Mouse (Mus musculus): ENCODE measurements around the gene Galr2. TPM values are rescaled to one million over a fixed set of nuclear protein-coding genes. Genes with fewer than 3 reads are reported as not detected.
A peak's percentile ranks its signal among the peaks of the same experiment; 100 is the strongest.

The Galr2 gene
- total and polyA plus RNA-seq, 2 experiments from 2014 or later, result 0.54 TPM; not detected in 1

- Histone ChIP-seq H3K4me2 (ENCODE audit: low read depth, low read length, poor library complexity, severe bottlenecking) (no peak overlapping the region; the same call in 1 of the 2 replicates), H3K9ac (replicated peaks; ENCODE audit: low read length, poor library complexity, severe bottlenecking) (no peak overlapping the region), H3K4me1 (ENCODE audit: insufficient read depth, low read length) (peaks cover 6% of the 10 kb centered on the region; the same call in 1 of the 2 replicates), H3K4me3 (ENCODE audit: low read depth, low read length) (no peak overlapping the region), H3K9me3 (ENCODE audit: low read length) (no peaks in the 10 kb centered on the region), H3K27me3 (ENCODE audit: insufficient read depth, low read length) (peaks cover 14% of the 10 kb centered on the region), H3K36me3 (ENCODE audit: insufficient read depth, low read length) (peaks cover under 1% of the 10 kb centered on the region; the same call in 1 of the 2 replicates), H3K27ac (ENCODE audit: low read depth, low read length) (0 out of 2 replicates have a peak overlapping the region, but pooled peaks have one; percentile 6)
- no peak for ATAC-seq (ENCODE audit: low FRiP score)
- DNase-seq (ENCODE audit: low spot score), result no peak
- TF ChIP-seq CTCF (IDR thresholded peaks at IDR 0.05), result no peak
- WGBS, result 57% methylated on average over 3 of the region's 3 CpGs
Observed at GRCm38 (mm10) chr11:116332983-116333270, 52.2 kb downstream of the Galr2 start.

Other genes with a start within 250 kb of the Galr2 start
- 0.22 and 0.71 TPM in 2 replicates for gene Unc13d, start 203.0 kb upstream of the Galr2 start, total RNA-seq (2014; rRNA removed)
- 0.67 and 0.77 TPM in 2 replicates for gene Unc13d, start 203.0 kb upstream of the Galr2 start, polyA plus RNA-seq (2015; fragmentation: Nextera tagmentation; extraction: Ambion mirVana)
- 119 and 150 TPM in 2 replicates for gene Wbp2, start 193.9 kb upstream of the Galr2 start, total RNA-seq (2014; rRNA removed)
- 254 and 267 TPM in 2 replicates for gene Wbp2, start 193.9 kb upstream of the Galr2 start, polyA plus RNA-seq (2015; fragmentation: Nextera tagmentation; extraction: Ambion mirVana)
- 12.6 and 16.8 TPM in 2 replicates for gene Trim47, start 153.7 kb upstream of the Galr2 start, total RNA-seq (2014; rRNA removed)
- 9.0 and 11.7 TPM in 2 replicates for gene Trim47, start 153.7 kb upstream of the Galr2 start, polyA plus RNA-seq (2015; fragmentation: Nextera tagmentation; extraction: Ambion mirVana)
- 5.7 and 7.6 TPM in 2 replicates for gene Trim65, start 149.8 kb upstream of the Galr2 start, total RNA-seq (2014; rRNA removed)
- gene Trim65, start 149.8 kb upstream of the Galr2 start, polyA plus RNA-seq (2015; fragmentation: Nextera tagmentation; extraction: Ambion mirVana), result 2.3 TPM in 2 replicates
- 74.3 and 100 TPM in 2 replicates for gene Mrpl38, start 142.1 kb upstream of the Galr2 start, total RNA-seq (2014; rRNA removed)
- gene Mrpl38, start 142.1 kb upstream of the Galr2 start, polyA plus RNA-seq (2015; fragmentation: Nextera tagmentation; extraction: Ambion mirVana), result 77.0 and 78.7 TPM in 2 replicates
- 82.2 and 83.0 TPM in 2 replicates for gene Fbf1, start 112.8 kb upstream of the Galr2 start, total RNA-seq (2014; rRNA removed)
- 38.6 and 43.7 TPM in 2 replicates for gene Fbf1, start 112.8 kb upstream of the Galr2 start, polyA plus RNA-seq (2015; fragmentation: Nextera tagmentation; extraction: Ambion mirVana)
- gene Ten1, start 82.1 kb upstream of the Galr2 start, total RNA-seq (2014; rRNA removed), result 54.2 and 60.5 TPM in 2 replicates
- gene Ten1, start 82.1 kb upstream of the Galr2 start, polyA plus RNA-seq (2015; fragmentation: Nextera tagmentation; extraction: Ambion mirVana), result 91.2 and 101 TPM in 2 replicates
- gene Acox1, start 81.9 kb upstream of the Galr2 start, total RNA-seq (2014; rRNA removed), result 110 and 116 TPM in 2 replicates
- gene Acox1, start 81.9 kb upstream of the Galr2 start, polyA plus RNA-seq (2015; fragmentation: Nextera tagmentation; extraction: Ambion mirVana), result 66.1 and 69.2 TPM in 2 replicates
- gene Evpl, start 42.9 kb upstream of the Galr2 start, total RNA-seq (2014; rRNA removed), result 3.3 and 4.9 TPM in 2 replicates
- gene Evpl, start 42.9 kb upstream of the Galr2 start, polyA plus RNA-seq (2015; fragmentation: Nextera tagmentation; extraction: Ambion mirVana), result 1.9 and 2.3 TPM in 2 replicates
- gene Srp68, start 6.7 kb upstream of the Galr2 start, total RNA-seq (2014; rRNA removed), result 17.7 and 27.3 TPM in 2 replicates
- gene Srp68, start 6.7 kb upstream of the Galr2 start, polyA plus RNA-seq (2015; fragmentation: Nextera tagmentation; extraction: Ambion mirVana), result 47.9 and 50.9 TPM in 2 replicates
- 81.0 and 101 TPM in 2 replicates for gene Exoc7, start 26.3 kb downstream of the Galr2 start, total RNA-seq (2014; rRNA removed)
- gene Exoc7, start 26.3 kb downstream of the Galr2 start, polyA plus RNA-seq (2015; fragmentation: Nextera tagmentation; extraction: Ambion mirVana), result 144 and 149 TPM in 2 replicates
- gene Foxj1, start 54.5 kb downstream of the Galr2 start, total RNA-seq (2014; rRNA removed), result 24.1 and 37.5 TPM in 2 replicates
- 9.6 and 12.1 TPM in 2 replicates for gene Foxj1, start 54.5 kb downstream of the Galr2 start, polyA plus RNA-seq (2015; fragmentation: Nextera tagmentation; extraction: Ambion mirVana)
- 113 and 138 TPM in 2 replicates for gene Rnf157, start 132.1 kb downstream of the Galr2 start, total RNA-seq (2014; rRNA removed)
- gene Rnf157, start 132.1 kb downstream of the Galr2 start, polyA plus RNA-seq (2015; fragmentation: Nextera tagmentation; extraction: Ambion mirVana), result 53.7 and 57.0 TPM in 2 replicates
- gene Ubald2, start 153.2 kb downstream of the Galr2 start, total RNA-seq (2014; rRNA removed), result 81.0 and 85.9 TPM in 2 replicates
- 40.1 and 40.9 TPM in 2 replicates for gene Ubald2, start 153.2 kb downstream of the Galr2 start, polyA plus RNA-seq (2015; fragmentation: Nextera tagmentation; extraction: Ambion mirVana)
- not detected in 2 replicates for gene Qrich2, start 185.3 kb downstream of the Galr2 start, total RNA-seq (2014; rRNA removed)
- gene Qrich2, start 185.3 kb downstream of the Galr2 start, polyA plus RNA-seq (2015; fragmentation: Nextera tagmentation; extraction: Ambion mirVana), result 0.14 and 0.15 TPM in 2 replicates
- 110 and 113 TPM in 2 replicates for gene Prpsap1, start 213.3 kb downstream of the Galr2 start, total RNA-seq (2014; rRNA removed)
- gene Prpsap1, start 213.3 kb downstream of the Galr2 start, polyA plus RNA-seq (2015; fragmentation: Nextera tagmentation; extraction: Ambion mirVana), result 156 and 157 TPM in 2 replicates
- 12.2 and 12.4 TPM in 2 replicates for gene Sphk1, start 250.0 kb downstream of the Galr2 start, total RNA-seq (2014; rRNA removed)
- gene Sphk1, start 250.0 kb downstream of the Galr2 start, polyA plus RNA-seq (2015; fragmentation: Nextera tagmentation; extraction: Ambion mirVana), result 9.3 and 13.8 TPM in 2 replicates

Data from midbrain, postnatal 0 days (tissue).